Mouse (Mus musculus): Measurements from ENCODE around the gene Dcaf5. TPM values are rescaled to one million over a fixed set of nuclear protein-coding genes. Genes with fewer than 3 reads are reported as not detected.

The Dcaf5 gene
- total RNA-seq (2023) = 49.6 to 53.9 TPM (median 52.1 TPM) in 4 replicates

GRCm38 (mm10) chr12:80436336-80436976, at the start of gene Dcaf5:
Gene Dcaf5, minus strand, starts transcription at chr12:80436601.

GRCm38 (mm10) chr12:80462942-80463651, 26.7 kb upstream of the Dcaf5 start, which contains the start of gene Exd2:
Gene Exd2, plus strand, starts transcription at chr12:80463095.

Other genes starting within 250 kb of the Dcaf5 start
- gene Actn1, start 176.2 kb downstream of the Dcaf5 start, total RNA-seq (2023) = 4.0 to 7.1 TPM (median 5.4 TPM) in 4 replicates
- 34.9 to 40.9 TPM (median 37.4 TPM) in 4 replicates for gene Exd2, start 26.5 kb upstream of the Dcaf5 start, total RNA-seq (2023)
- gene Galnt16, start 81.7 kb upstream of the Dcaf5 start, total RNA-seq (2023) = not detected in 4 replicates
- gene Slc39a9, start 207.3 kb upstream of the Dcaf5 start, total RNA-seq (2023) = 29.7 to 32.6 TPM (median 32.3 TPM) in 4 replicates
- gene Erh, start 207.7 kb upstream of the Dcaf5 start, total RNA-seq (2023) = 67.7 to 77.3 TPM (median 69.9 TPM) in 4 replicates